Mouse (Mus musculus): Measurements from ENCODE around the gene Gnai3.

GRCm38 (mm10) chr3:108178756-108179715 is 33.1 kb upstream of the Gnai3 start:
- no peak for TF ChIP-seq TCF12 (IDR thresholded peaks at IDR 0.05; ENCODE audit: low read depth, low read length)
- TF ChIP-seq MAZ (IDR thresholded peaks at IDR 0.05; ENCODE audit: low read depth, low read length) = no peak
- no peak for TF ChIP-seq USF1 (IDR thresholded peaks at IDR 0.05; ENCODE audit: low read depth, low read length)
